Comparison of ENCODE assay signal across 23 mouse cellular contexts in genomic region chr9:60558507-60558906, GRCm38 (mm10).
"Had no signal": no experiment of that assay in that cellular context is flagged by ENCODE, and none has a peak within 500 bp of the region (broad histone marks: within the 10 kb centered on the region; RNA-seq: fewer than 3 reads in every experiment).

No protein-coding gene starts in this region.

- ATAC-seq: hindbrain, postnatal 0 days; intestine, embryonic 16.5 days; liver, embryonic 12.5 days had no signal

- H3K9ac ChIP-seq: heart, embryonic 13.5 days; heart, embryonic 15.5 days; hindbrain, embryonic 13.5 days; hindbrain, embryonic 15.5 days; limb, embryonic 12.5 days; liver, embryonic 12.5 days; liver, embryonic 14.5 days had no signal

- DNase-seq: gastrocnemius, postnatal 14 days; gastrocnemius, postnatal 36 days; heart, adult 18-20 months; heart, postnatal 14 days; kidney, adult 11 months; kidney, adult 8-10 months; kidney, postnatal 10 days; kidney, postnatal 25 days; kidney, postnatal 4 days; liver had no signal

- H3K4me2 ChIP-seq: heart, embryonic 13.5 days; heart, embryonic 15.5 days; hindbrain, embryonic 13.5 days; hindbrain, embryonic 15.5 days; limb, embryonic 12.5 days; liver, embryonic 12.5 days had no signal

- H3K9me3 ChIP-seq: heart, embryonic 10.5 days; heart, embryonic 13.5 days; heart, embryonic 15.5 days; hindbrain, embryonic 13.5 days; hindbrain, embryonic 15.5 days; limb, embryonic 10.5 days; liver, embryonic 12.5 days had no signal

- H3K27ac ChIP-seq: heart, embryonic 10.5 days; heart, embryonic 13.5 days; heart, embryonic 15.5 days; hindbrain, embryonic 13.5 days; hindbrain, embryonic 15.5 days; hindbrain, postnatal 0 days; layer of hippocampus, adult 2 months; left cerebral cortex, adult 2 months; limb, embryonic 10.5 days; limb, embryonic 12.5 days; liver, embryonic 12.5 days; liver, embryonic 14.5 days had no signal

- H3K4me1 ChIP-seq: heart, embryonic 15.5 days; liver, embryonic 12.5 days had no signal

- H3K4me3 ChIP-seq: heart, embryonic 10.5 days; heart, embryonic 13.5 days; heart, embryonic 15.5 days; hindbrain, embryonic 13.5 days; hindbrain, embryonic 15.5 days; layer of hippocampus, adult 2 months; left cerebral cortex, adult 2 months; limb, embryonic 10.5 days; limb, embryonic 12.5 days; liver, embryonic 12.5 days had no signal

- H3K27me3 ChIP-seq: heart, embryonic 13.5 days; heart, embryonic 15.5 days; hindbrain, embryonic 13.5 days; hindbrain, embryonic 15.5 days; limb, embryonic 12.5 days; liver, embryonic 12.5 days had no signal

- H3K36me3 ChIP-seq: heart, embryonic 10.5 days; heart, embryonic 13.5 days; heart, embryonic 15.5 days; hindbrain, embryonic 13.5 days; hindbrain, embryonic 15.5 days; limb, embryonic 10.5 days; limb, embryonic 12.5 days; liver, embryonic 12.5 days had no signal
